Comparison of ENCODE assay signal across 8 mouse cellular contexts in genomic region chr12:30912048-30912381, GRCm38 (mm10). TPM values are rescaled to one million over a fixed set of nuclear protein-coding genes. Genes with fewer than 3 reads are reported as not detected.
DNase-seq lines count a peak whose midpoint lies in the region; ATAC-seq and TF ChIP-seq lines count a peak whose summit lies in the region.

No protein-coding gene starts in this region.

- ATAC-seq in forebrain, embryonic 12.5 days (ENCODE audit: low FRiP score) = peak; percentile 58
- ATAC-seq in hindbrain, embryonic 13.5 days (ENCODE audit: low FRiP score) = peak; percentile 78

- H3K4me2 ChIP-seq in forebrain, embryonic 12.5 days = peak overlapping the region; percentile 95
- peak overlapping the region; percentile 78 for H3K4me2 ChIP-seq in hindbrain, embryonic 13.5 days

- no peak for TF ChIP-seq RAD21 in MEL (IDR thresholded peaks at IDR 0.05; ENCODE audit: low read depth, low read length)

- peak overlapping the region; percentile 73 to 100 for H3K4me3 ChIP-seq in MEL (ENCODE audit: control insufficient read depth in 1 of 2, insufficient read depth in 1 of 2, low read depth in 2 of 2, low read length in 2 of 2)
- peak overlapping the region; percentile 62 for H3K4me3 ChIP-seq in forebrain, embryonic 12.5 days (replicated peaks)
- H3K4me3 ChIP-seq in hindbrain, embryonic 13.5 days = peak overlapping the region; percentile 72

- H3K4me1 ChIP-seq in MEL (ENCODE audit: control insufficient read depth in 1 of 2, insufficient read depth in 2 of 2, low read length in 2 of 2) = peaks cover 0 to 13% of the 10 kb centered on the region in 2 experiments; a peak in 3 of 4 replicates
- H3K4me1 ChIP-seq in forebrain, embryonic 12.5 days = peaks cover 20% of the 10 kb centered on the region
- peaks cover 29% of the 10 kb centered on the region for H3K4me1 ChIP-seq in hindbrain, embryonic 13.5 days (replicated peaks)

- DNase-seq in MEL (ENCODE audit: low read depth, low spot score) = peak; percentile 34
- DNase-seq in brain, adult 2 months (ENCODE audit: low read depth, low spot score) = peak; percentile 44
- peak; percentile 31 for DNase-seq in layer of hippocampus, adult 9-11 months
- peak; percentile 60 for DNase-seq in lung, postnatal 14 days
- peak; percentile 37 for DNase-seq in right cerebral cortex, postnatal 14 days
- DNase-seq in urinary bladder, postnatal 14 days (ENCODE audit: low spot score) = peak; percentile 78

- H3K9ac ChIP-seq in MEL (ENCODE audit: control insufficient read depth, low read depth, low read length, poor library complexity, severe bottlenecking) = peak overlapping the region; percentile 55; the same call in 1 of the 2 replicates
- peak overlapping the region; percentile 75 for H3K9ac ChIP-seq in forebrain, embryonic 12.5 days
- H3K9ac ChIP-seq in hindbrain, embryonic 13.5 days = peak overlapping the region; percentile 85

- TF ChIP-seq CTCF in MEL (IDR thresholded peaks at IDR 0.05 in 2 of 3, conservative IDR thresholded peaks at IDR 0.05 in 1 of 3; ENCODE audit: control insufficient read depth in 1 of 3, insufficient read depth in 1 of 3, low read depth in 2 of 3, low read length in 3 of 3, poor library complexity in 1 of 3, severe bottlenecking in 1 of 3) = no peak

- no peak for TF ChIP-seq EP300 in MEL (IDR thresholded peaks at IDR 0.05; ENCODE audit: low read depth in 1 of 2, low read length in 2 of 2)

- peaks cover 0 to 17% of the 10 kb centered on the region in 2 experiments; a peak in 3 of 4 replicates for H3K36me3 ChIP-seq in MEL (ENCODE audit: control insufficient read depth in 1 of 2, insufficient read depth in 2 of 2, low read length in 2 of 2)
- H3K36me3 ChIP-seq in forebrain, embryonic 12.5 days (replicated peaks) = no peaks in the 10 kb centered on the region
- no peaks in the 10 kb centered on the region for H3K36me3 ChIP-seq in hindbrain, embryonic 13.5 days

- no peak for TF ChIP-seq POLR2A in MEL (IDR thresholded peaks at IDR 0.05; ENCODE audit: control insufficient read depth in 1 of 2, insufficient read depth in 1 of 2, low read depth in 1 of 2, low read length in 2 of 2, poor library complexity in 1 of 2)

- H3K79me2 ChIP-seq in MEL (ENCODE audit: control insufficient read depth, insufficient read depth, low read length, poor library complexity) = peaks cover 19% of the 10 kb centered on the region

- no peak overlapping the region for H3K27ac ChIP-seq in MEL (ENCODE audit: control insufficient read depth, low read depth, low read length)
- no peak overlapping the region for H3K27ac ChIP-seq in forebrain, embryonic 12.5 days
- peak overlapping the region; percentile 77 for H3K27ac ChIP-seq in hindbrain, embryonic 13.5 days

- H3K9me3 ChIP-seq in MEL (replicated peaks; ENCODE audit: insufficient read depth, low read length) = no peaks in the 10 kb centered on the region
- no peaks in the 10 kb centered on the region for H3K9me3 ChIP-seq in forebrain, embryonic 12.5 days
- no peaks in the 10 kb centered on the region; the same call in 1 of the 2 replicates for H3K9me3 ChIP-seq in hindbrain, embryonic 13.5 days

- H3K27me3 ChIP-seq in MEL (ENCODE audit: control insufficient read depth in 1 of 2, insufficient read depth in 2 of 2, low read length in 2 of 2) = no peaks in the 10 kb centered on the region
- no peaks in the 10 kb centered on the region; the same call in 1 of the 2 replicates for H3K27me3 ChIP-seq in forebrain, embryonic 12.5 days
- no peaks in the 10 kb centered on the region for H3K27me3 ChIP-seq in hindbrain, embryonic 13.5 days

- 0% methylated on average over 19 of the region's 19 CpGs for whole genome bisulfite sequencing in forebrain, embryonic 12.5 days
- under 1% methylated on average over 19 of the region's 19 CpGs for WGBS in hindbrain, embryonic 13.5 days

TF ChIP-seq in MEL, 35 proteins besides CTCF, POLR2A, EP300 and RAD21:
- TF ChIP-seq NRF1 (IDR thresholded peaks at IDR 0.05; ENCODE audit: insufficient read depth, low read depth, low read length, poor library complexity, severe bottlenecking) = no peak

RNA-seq across cellular contexts. Expression of gene Sh3yl1, which starts 0.5 kb away (rescaled TPM):
- 3.2 and 3.3 TPM in 2 replicates for total RNA-seq in MEL (2012; rRNA removed)
- 1 to 10 TPM in 1 of 2 experiments, not detected in 1; 5.2 TPM for polyA plus RNA-seq in MEL (2012; ENCODE audit: insufficient read depth in 1 of 2, insufficient read length in 2 of 2, low read depth in 1 of 2, low replicate concordance in 2 of 2, missing spikeins in 1 of 2)
- polyA plus RNA-seq in forebrain, embryonic 12.5 days (2016; fragmentation: Nextera tagmentation; extraction: Ambion mirVana) = 23.6 and 24.0 TPM in 2 replicates
- 50.8 and 52.0 TPM in 2 replicates for polyA plus RNA-seq in hindbrain, embryonic 13.5 days (2015; fragmentation: Nextera tagmentation; extraction: Ambion mirVana)

RNA-seq across cellular contexts. Expression of gene Acp1, which starts 0.6 kb away (rescaled TPM):
- total RNA-seq in MEL (2012; rRNA removed) = 59.2 and 60.7 TPM in 2 replicates
- 10 to 100 TPM in 1 of 2 experiments, not detected in 1; 93.9 TPM for polyA plus RNA-seq in MEL (2012; ENCODE audit: insufficient read depth in 1 of 2, insufficient read length in 2 of 2, low read depth in 1 of 2, low replicate concordance in 2 of 2, missing spikeins in 1 of 2)
- polyA plus RNA-seq in forebrain, embryonic 12.5 days (2016; fragmentation: Nextera tagmentation; extraction: Ambion mirVana) = 162 and 169 TPM in 2 replicates
- 133 and 136 TPM in 2 replicates for polyA plus RNA-seq in hindbrain, embryonic 13.5 days (2015; fragmentation: Nextera tagmentation; extraction: Ambion mirVana)

RNA-seq across cellular contexts. Expression of gene Alkal2, which starts 27.9 kb away (rescaled TPM):
- not detected in 2 replicates for total RNA-seq in MEL (2012; rRNA removed)
- polyA plus RNA-seq in MEL (2012; ENCODE audit: insufficient read depth in 1 of 2, insufficient read length in 2 of 2, low read depth in 1 of 2, low replicate concordance in 2 of 2, missing spikeins in 1 of 2) = under 1 TPM in 1 of 2 experiments, not detected in 1; 0.04 TPM
- 1.1 and 2.0 TPM in 2 replicates for polyA plus RNA-seq in forebrain, embryonic 12.5 days (2016; fragmentation: Nextera tagmentation; extraction: Ambion mirVana)
- polyA plus RNA-seq in hindbrain, embryonic 13.5 days (2015; fragmentation: Nextera tagmentation; extraction: Ambion mirVana) = 0.45 TPM in 1 of 2 replicates, not detected in the other
